Mouse (Mus musculus) heart, postnatal 0 days (tissue): ENCODE results near the gene Dbn1.

Experiments
- CTCF ChIP-seq: IDR thresholded peaks from 2 replicates; pipeline ENCODE4 v1.5.1; 2016; ENCODE audit warnings: antibody characterized with exemption, control low read depth, low read depth
- EP300 ChIP-seq: IDR thresholded peaks from 2 replicates; pipeline ENCODE4 v1.6.1; 2016; ENCODE audit warnings: antibody characterized with exemption, low read depth

GRCm38 (mm10) chr13:55486029-55486794 lies 1.7 kb downstream of the Dbn1 start:
- TF ChIP-seq CTCF = no peak
- no peak for TF ChIP-seq EP300
